Mouse (Mus musculus): ENCODE measurements around the gene Cage1. TPM values are rescaled to one million over a fixed set of nuclear protein-coding genes. Genes with fewer than 3 reads are reported as not detected.

The Cage1 gene
- polyA plus RNA-seq, 1 experiment from 2014 or later, result 0.63 TPM

DNA sequence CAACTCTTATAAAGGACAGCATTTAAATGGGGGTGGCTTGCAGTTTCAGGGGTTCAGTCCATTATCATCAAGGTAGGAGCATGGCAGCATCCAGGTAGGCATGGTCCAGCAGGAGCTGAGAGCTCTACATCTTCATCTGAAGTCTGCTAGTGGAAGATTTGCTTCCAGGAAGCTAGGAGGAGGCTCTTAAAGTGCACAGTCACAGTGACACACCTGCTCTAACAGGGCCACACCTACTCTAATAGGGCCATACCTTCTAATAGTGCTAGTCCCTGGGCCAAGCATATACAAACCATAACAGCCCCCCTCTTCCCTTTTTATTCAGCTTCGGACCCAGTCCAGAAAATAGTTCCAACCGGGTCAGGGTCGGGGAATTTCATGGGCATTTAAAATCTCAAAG, 37.2 kb downstream of the Cage1 start:
- Histone ChIP-seq H3K9me3 (replicated peaks) (no peaks in the 10 kb centered on the region), H3K4me3 (no peak overlapping the region), H3K27ac (replicated peaks) (no peak overlapping the region), H3K36me3 (no peaks in the 10 kb centered on the region), H3K4me1 (no peaks in the 10 kb centered on the region), H3K27me3 (ENCODE audit: low read depth, poor library complexity, severe bottlenecking) (peaks cover 3% of the 10 kb centered on the region; the same call in 1 of the 2 replicates)
- whole genome bisulfite sequencing, result 81% methylated on average over 3 of the region's 3 CpGs
- no peak for DNase-seq (ENCODE audit: low spot score)

DNA sequence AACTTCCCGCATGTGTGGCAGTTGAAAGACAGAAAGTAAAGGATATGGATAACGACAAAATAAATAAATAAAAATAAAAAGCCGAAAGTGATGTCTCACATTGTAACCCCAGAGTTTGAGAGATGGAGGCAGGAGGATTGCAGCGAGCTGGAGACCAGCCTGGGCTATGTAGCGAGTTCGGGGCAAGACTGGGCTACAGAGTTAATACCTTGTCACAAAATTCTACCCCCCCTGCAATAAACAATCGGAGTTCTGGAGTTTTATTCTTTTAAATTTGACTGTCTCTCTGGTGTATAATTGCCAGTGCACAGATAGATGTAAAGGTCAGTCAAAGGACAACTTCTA, 42.5 kb downstream of the Cage1 start:
- H3K27me3 ChIP-seq (ENCODE audit: low read depth, poor library complexity, severe bottlenecking), result peaks cover 3% of the 10 kb centered on the region; the same call in 1 of the 2 replicates
- DNase-seq (ENCODE audit: low spot score), result no peak
- H3K27ac ChIP-seq (replicated peaks), result peak overlapping the region; percentile 98
- H3K4me1 ChIP-seq, result peaks cover 15% of the 10 kb centered on the region
- 26% methylated on average over 7 of the region's 7 CpGs for WGBS
- H3K36me3 ChIP-seq, result peaks cover 22% of the 10 kb centered on the region
- H3K9me3 ChIP-seq (replicated peaks), result no peaks in the 10 kb centered on the region
- H3K4me3 ChIP-seq, result peak overlapping the region; percentile 92

DNA sequence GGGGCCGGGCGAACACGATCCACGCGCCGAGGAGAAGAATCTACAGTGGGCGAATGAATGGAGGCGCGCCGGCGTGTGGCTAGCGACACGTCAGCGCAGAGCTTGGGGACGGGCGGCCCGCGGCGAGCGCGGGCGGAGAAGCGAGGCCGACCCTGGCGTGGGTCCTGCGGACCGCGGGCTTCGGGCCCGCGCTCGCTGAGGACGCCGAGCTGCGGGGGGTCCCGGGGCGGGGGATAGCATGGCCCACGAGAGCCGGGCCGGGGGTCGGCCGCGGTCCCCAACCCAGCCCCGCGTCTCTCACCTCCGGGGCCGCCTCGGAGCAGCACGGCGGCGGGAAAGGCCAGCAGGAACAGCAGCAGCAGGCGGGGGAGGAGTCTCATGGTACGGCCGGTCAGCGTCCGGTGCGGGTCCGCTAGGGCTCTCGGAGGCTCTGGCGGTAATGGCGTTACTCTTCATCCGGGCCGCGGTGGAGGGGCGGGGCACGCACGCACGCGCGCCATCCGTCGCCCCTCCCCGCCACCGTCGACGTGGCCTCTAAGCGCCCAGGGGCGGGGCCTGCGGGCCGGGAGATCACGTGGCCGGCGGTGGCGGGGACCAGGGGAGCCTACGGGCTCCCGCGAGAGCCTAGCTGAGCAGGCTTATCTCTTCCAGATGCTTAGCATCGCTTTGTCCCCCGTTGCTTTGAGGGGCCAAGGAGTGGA, 43.0 kb downstream of the Cage1 start, which contains the start of gene Ssr1:
Gene Ssr1, minus strand, starts transcription at position 514 of the 701 bp plus-strand sequence.
- H3K27ac ChIP-seq (replicated peaks), result peak within 1 kb of the TSS; percentile 98
- H3K9me3 ChIP-seq (replicated peaks), result no peaks in the 10 kb centered on the region
- H3K27me3 ChIP-seq (ENCODE audit: low read depth, poor library complexity, severe bottlenecking), result no peaks in the 10 kb centered on the region
- H3K4me3 ChIP-seq, result peak within 1 kb of the TSS; percentile 92
- peaks cover 15% of the 10 kb centered on the region for H3K4me1 ChIP-seq
- peaks cover 27% of the 10 kb centered on the region for H3K36me3 ChIP-seq
- WGBS, result under 1% methylated on average over 89 of the region's 89 CpGs
- peak; percentile 95 for DNase-seq (ENCODE audit: low spot score)

DNA sequence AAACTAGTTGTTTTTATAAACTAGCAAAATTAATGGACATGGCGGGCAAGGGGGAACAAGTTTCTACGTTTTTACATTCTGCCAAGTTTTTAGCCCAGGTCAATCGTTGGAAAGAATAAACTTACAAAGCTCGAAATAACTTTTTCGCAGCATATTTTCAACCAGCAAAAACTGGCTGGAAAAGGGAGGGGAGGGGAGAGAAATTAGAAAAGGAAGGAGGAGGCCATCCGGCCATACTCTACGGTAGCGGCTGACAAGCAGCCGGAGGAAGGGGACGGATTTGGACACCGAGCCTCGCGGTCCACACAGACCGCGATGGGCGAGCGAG, 43.5 kb downstream of the Cage1 start:
- H3K9me3 ChIP-seq (replicated peaks), result no peaks in the 10 kb centered on the region
- H3K4me1 ChIP-seq, result peaks cover 15% of the 10 kb centered on the region
- H3K27me3 ChIP-seq (ENCODE audit: low read depth, poor library complexity, severe bottlenecking), result no peaks in the 10 kb centered on the region
- peak overlapping the region; percentile 98 for H3K27ac ChIP-seq (replicated peaks)
- 0% methylated on average over 17 of the region's 17 CpGs for WGBS
- peak overlapping the region; percentile 92 for H3K4me3 ChIP-seq
- no peak for DNase-seq (ENCODE audit: low spot score)
- H3K36me3 ChIP-seq, result peaks cover 32% of the 10 kb centered on the region

DNA sequence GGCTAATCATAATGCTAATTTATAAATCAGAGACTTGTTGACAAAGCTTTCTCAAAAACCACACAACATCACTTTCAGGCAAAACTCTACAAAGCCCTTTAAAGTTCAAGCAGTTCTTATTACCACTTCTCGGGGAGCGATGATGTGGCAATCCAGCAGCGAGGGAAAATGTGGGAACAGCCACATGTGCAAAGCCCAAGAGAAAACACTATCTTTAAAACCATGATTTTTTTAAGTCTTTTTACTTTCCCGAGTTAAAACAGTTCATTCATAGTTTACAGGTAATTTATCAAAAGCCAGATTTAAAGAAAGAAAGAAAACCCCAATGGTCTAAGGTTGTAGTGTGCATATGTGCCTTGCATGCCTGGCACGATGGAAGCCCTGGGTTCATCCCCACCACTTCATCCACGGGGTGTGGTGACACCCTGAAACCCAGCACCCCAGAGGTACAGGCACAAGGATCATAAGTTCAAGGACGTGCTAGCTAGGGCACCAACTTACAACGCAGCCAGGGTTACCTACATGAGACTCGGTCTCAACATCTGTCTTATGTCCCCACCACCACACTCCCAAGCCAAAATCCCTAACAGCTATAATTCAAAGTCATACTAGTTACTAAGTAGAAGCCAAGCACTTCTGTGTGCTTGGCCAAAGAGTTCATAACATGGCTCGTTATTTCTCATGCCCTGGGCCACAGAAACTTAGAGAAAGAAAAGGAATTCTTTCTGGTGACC, 44.1 kb downstream of the Cage1 start:
- H3K4me3 ChIP-seq, result peak overlapping the region; percentile 92
- H3K36me3 ChIP-seq, result peaks cover 38% of the 10 kb centered on the region
- H3K4me1 ChIP-seq, result peaks cover 15% of the 10 kb centered on the region
- peak overlapping the region; percentile 98 for H3K27ac ChIP-seq (replicated peaks)
- H3K9me3 ChIP-seq (replicated peaks), result no peaks in the 10 kb centered on the region
- WGBS, result 25% methylated on average over 10 of the region's 10 CpGs
- no peaks in the 10 kb centered on the region for H3K27me3 ChIP-seq (ENCODE audit: low read depth, poor library complexity, severe bottlenecking)
- peak; percentile 17 for DNase-seq (ENCODE audit: low spot score)

DNA sequence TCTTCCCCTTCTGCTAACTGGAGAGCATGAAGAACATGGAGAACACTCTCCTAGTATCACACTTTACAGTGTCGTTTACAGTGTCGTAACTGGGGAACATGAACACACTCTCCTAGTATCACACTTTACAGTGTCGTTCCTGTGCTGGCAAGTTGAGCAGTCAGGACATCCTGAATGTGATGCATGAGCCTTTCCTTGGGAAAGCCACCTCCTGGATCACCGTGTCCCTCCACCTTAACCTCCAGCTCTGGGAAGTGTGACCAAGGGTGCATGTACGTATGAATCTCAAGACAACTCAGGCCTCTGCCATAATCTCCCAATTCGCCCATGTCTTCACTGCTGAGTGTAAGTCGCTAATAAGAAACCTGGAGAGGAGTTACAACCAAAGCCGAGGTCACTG, 47.2 kb downstream of the Cage1 start:
- DNase-seq (ENCODE audit: low spot score), result no peak
- H3K27ac ChIP-seq (replicated peaks), result no peak overlapping the region
- H3K4me3 ChIP-seq, result no peak overlapping the region
- H3K27me3 ChIP-seq (ENCODE audit: low read depth, poor library complexity, severe bottlenecking), result no peaks in the 10 kb centered on the region
- peaks cover 69% of the 10 kb centered on the region for H3K36me3 ChIP-seq
- H3K9me3 ChIP-seq (replicated peaks), result no peaks in the 10 kb centered on the region
- WGBS, result 94% methylated on average over 8 of the region's 8 CpGs
- peaks cover 15% of the 10 kb centered on the region for H3K4me1 ChIP-seq

DNA sequence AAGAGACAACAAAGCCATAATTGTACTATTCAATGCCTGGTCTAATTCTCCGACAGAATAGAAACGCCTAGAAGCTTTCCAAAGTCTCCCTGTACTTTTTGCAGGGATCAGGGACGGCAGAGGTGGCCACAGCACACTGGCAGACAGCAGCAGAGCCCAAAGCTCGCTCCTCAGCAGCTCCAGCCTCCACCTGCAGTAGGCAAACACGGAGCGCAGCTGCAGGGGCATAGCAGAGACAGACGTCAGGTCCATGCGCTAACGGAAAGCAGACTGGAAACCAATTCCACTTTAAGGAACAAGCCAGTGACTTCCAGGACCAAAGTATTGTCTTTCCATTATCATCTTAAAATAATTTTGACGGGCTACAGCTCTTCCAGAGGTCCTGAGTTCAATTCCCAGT, 50.7 kb downstream of the Cage1 start:
- 94% methylated on average over 10 of the region's 10 CpGs for WGBS
- Histone ChIP-seq H3K9me3 (replicated peaks) (no peaks in the 10 kb centered on the region), H3K4me3 (no peak overlapping the region), H3K4me1 (no peaks in the 10 kb centered on the region), H3K36me3 (peaks cover 100% of the 10 kb centered on the region), H3K27me3 (ENCODE audit: low read depth, poor library complexity, severe bottlenecking) (no peaks in the 10 kb centered on the region), H3K27ac (replicated peaks) (no peak overlapping the region)
- no peak for DNase-seq (ENCODE audit: low spot score)

DNA sequence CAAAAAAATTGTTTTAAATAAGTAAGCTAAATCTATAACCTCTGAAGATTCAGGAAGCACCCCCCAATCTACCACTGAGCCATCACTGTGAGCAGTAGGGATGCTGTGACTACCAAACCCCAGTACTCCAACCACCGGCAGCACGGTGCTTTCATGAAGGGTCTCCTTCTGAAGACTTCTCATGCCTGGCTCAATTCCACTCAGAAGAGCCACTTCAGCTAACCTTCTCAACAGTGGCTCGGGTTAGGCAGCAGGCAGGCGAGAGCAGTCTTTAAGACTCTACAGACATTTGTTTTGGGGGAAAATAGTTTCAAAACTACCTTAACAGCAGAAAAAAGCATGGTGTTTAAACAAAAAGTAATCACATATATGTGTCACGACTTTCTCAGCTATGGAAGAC, 55.8 kb downstream of the Cage1 start:
- WGBS, result 93% methylated on average over 5 of the region's 5 CpGs
- Histone ChIP-seq H3K4me3 (no peak overlapping the region), H3K4me1 (no peaks in the 10 kb centered on the region), H3K9me3 (replicated peaks) (no peaks in the 10 kb centered on the region), H3K36me3 (peaks cover 100% of the 10 kb centered on the region), H3K27ac (replicated peaks) (no peak overlapping the region), H3K27me3 (ENCODE audit: low read depth, poor library complexity, severe bottlenecking) (no peaks in the 10 kb centered on the region)
- DNase-seq (ENCODE audit: low spot score), result no peak

DNA sequence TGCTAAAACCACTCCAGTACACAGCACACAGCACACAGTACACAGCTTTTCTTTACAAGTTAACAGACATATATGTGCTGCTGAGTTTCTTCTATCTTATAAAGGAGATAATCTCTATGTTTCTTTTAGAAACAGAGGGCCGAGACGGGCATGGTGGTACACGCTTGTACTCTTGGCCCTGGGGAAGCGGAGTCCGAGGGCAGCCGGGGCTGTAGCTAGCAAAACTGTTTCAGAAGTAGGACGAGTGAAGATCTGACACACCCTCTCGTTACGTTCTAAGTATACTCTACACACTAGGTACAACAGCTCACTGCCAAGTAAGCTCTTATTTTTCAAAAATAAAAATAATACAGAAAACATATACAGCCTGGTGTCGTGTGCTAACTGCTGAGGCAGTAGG, 56.5 kb downstream of the Cage1 start:
- WGBS, result 93% methylated on average over 10 of the region's 10 CpGs
- H3K9me3 ChIP-seq (replicated peaks), result no peaks in the 10 kb centered on the region
- no peaks in the 10 kb centered on the region for H3K27me3 ChIP-seq (ENCODE audit: low read depth, poor library complexity, severe bottlenecking)
- H3K4me1 ChIP-seq, result no peaks in the 10 kb centered on the region
- no peak for DNase-seq (ENCODE audit: low spot score)
- peaks cover 100% of the 10 kb centered on the region for H3K36me3 ChIP-seq
- no peak overlapping the region for H3K4me3 ChIP-seq
- no peak overlapping the region for H3K27ac ChIP-seq (replicated peaks)

DNA sequence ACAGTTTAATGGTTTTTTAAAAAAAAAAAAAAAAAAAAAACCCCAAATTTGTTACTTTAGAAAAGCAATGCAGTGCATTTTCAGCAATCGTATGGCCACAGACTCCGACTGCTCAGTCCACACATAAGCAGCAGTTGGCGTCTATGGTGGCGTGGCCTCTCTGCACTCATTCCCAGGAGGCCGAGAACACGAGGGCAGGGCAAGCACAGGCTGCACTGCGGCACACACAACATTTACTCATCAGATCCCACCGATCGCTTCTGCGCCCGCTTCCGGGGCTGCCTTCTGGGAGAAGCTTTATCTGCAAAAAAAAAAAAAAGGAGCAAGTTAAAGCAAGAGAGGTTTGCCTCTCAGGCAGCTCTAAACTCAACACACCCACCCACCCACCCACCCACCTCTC, 57.4 kb downstream of the Cage1 start:
- Histone ChIP-seq H3K9me3 (replicated peaks) (no peaks in the 10 kb centered on the region), H3K27me3 (ENCODE audit: low read depth, poor library complexity, severe bottlenecking) (no peaks in the 10 kb centered on the region), H3K36me3 (peaks cover 94% of the 10 kb centered on the region), H3K4me3 (no peak overlapping the region), H3K4me1 (no peaks in the 10 kb centered on the region), H3K27ac (replicated peaks) (no peak overlapping the region)
- 96% methylated on average over 12 of the region's 12 CpGs for WGBS
- no peak for DNase-seq (ENCODE audit: low spot score)

DNA sequence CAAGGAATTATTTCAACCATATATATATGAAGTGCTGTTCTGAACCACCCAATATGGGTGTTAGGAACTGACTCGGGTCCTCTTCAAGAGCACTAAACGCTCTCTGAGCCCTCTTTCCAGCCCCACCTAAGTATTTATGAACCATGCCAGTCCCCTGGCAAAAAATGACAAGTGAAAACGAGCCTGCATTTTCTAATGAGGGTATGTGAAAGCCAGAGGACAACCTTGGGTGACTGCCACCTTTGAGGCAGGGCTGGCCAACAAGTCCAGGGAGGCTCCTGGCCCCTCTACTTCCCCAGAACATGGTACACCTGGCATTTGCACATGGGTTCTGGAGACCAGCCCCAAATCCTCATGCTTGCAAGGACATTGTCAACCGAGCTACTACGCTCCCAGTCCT, 62.1 kb downstream of the Cage1 start:
- no peak for DNase-seq (ENCODE audit: low spot score)
- no peaks in the 10 kb centered on the region for H3K27me3 ChIP-seq (ENCODE audit: low read depth, poor library complexity, severe bottlenecking)
- no peak overlapping the region for H3K27ac ChIP-seq (replicated peaks)
- no peaks in the 10 kb centered on the region for H3K4me1 ChIP-seq
- 86% methylated on average over 5 of the region's 5 CpGs for WGBS
- no peak overlapping the region for H3K4me3 ChIP-seq
- H3K9me3 ChIP-seq (replicated peaks), result no peaks in the 10 kb centered on the region
- H3K36me3 ChIP-seq, result peaks cover 51% of the 10 kb centered on the region

DNA sequence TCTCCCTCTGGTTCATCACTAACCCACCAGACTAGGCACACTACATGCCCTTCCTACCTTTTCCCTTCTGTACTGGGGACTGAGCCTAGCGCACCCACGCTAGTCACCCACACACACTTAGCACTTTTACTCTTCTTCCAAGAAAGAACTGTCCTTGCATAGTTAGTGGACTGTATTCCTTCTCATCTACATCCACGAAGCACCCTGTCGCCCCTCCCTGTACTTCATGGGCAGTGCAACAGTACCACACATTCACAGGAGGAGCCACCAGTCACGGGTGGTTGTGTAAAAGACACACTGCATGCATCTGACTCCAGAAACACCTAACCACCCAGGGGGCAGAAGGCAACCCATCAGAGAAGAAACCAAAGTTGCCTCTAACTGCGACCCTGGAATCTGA, 62.8 kb downstream of the Cage1 start:
- Histone ChIP-seq H3K27me3 (ENCODE audit: low read depth, poor library complexity, severe bottlenecking) (no peaks in the 10 kb centered on the region), H3K9me3 (replicated peaks) (no peaks in the 10 kb centered on the region), H3K4me3 (no peak overlapping the region), H3K36me3 (peaks cover 44% of the 10 kb centered on the region), H3K4me1 (peaks cover 1% of the 10 kb centered on the region; the same call in 1 of the 2 replicates), H3K27ac (replicated peaks) (no peak overlapping the region)
- WGBS, result 85% methylated on average over 6 of the region's 6 CpGs
- no peak for DNase-seq (ENCODE audit: low spot score)

DNA sequence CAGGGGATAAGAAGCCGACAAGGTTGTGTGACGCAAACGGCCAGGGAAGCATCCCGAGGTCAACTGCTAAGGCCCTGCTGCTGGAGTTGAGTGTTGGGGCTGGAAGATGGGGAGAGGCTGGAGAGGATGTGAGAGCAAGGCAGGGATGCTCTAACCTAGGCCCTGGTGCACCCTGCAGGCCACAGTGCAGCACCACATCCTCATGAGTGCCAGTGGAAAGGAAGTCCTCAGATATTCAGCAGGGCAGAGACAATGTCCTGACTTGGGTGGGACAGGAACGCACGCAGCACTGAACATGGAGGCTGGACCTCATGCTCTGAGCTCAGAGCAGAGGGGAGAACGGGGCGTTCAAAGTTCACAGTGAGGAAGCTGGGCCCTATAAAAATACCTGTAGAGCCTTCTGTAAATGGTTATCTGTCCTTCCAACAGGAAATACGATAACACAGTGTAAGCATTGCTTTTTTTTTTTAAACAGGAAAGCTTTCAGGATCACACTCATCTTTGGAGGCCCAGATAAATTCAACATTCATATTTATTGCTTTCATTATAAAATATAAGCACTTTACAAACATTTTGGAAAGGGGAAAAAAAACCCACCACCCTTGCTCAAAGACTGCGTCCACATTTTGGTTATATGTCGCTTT, 65.9 kb downstream of the Cage1 start:
- WGBS, result 86% methylated on average over 11 of the region's 11 CpGs
- Histone ChIP-seq H3K9me3 (replicated peaks) (no peaks in the 10 kb centered on the region), H3K27me3 (ENCODE audit: low read depth, poor library complexity, severe bottlenecking) (no peaks in the 10 kb centered on the region), H3K27ac (replicated peaks) (no peak overlapping the region), H3K4me3 (no peak overlapping the region), H3K36me3 (peaks cover 14% of the 10 kb centered on the region), H3K4me1 (peaks cover 20% of the 10 kb centered on the region)
- no peak for DNase-seq (ENCODE audit: low spot score)
